Mouse (Mus musculus) intestine, embryonic 16.5 days (tissue): ENCODE measurements at regions not wholly inside any gene's neighbourhood (a gene's known extent, or its start where the extent isn't known, plus 50 kb on each side); places are given as distances from the start of the nearest gene placed in this dataset.

ENCODE experiments used
- ATAC-seq: fragments of 200-750 bp; cut with Nextera tagmentation; 2 replicates; pipeline ENCODE4 v1.8.0; 2017; ENCODE audit warnings: moderate TSS enrichment, moderate library complexity
- H3K27ac ChIP-seq: fragments of 300-500 bp; sonication (generic); 2 replicates; pipeline ENCODE4 v1.5.1; 2014; ENCODE audit warnings: mild to moderate bottlenecking, low read length
- H3K27me3 ChIP-seq: fragments of 300-500 bp; sonication (generic); replicated peaks from 2 replicates; pipeline ENCODE4 v1.6.1; 2014; ENCODE audit warnings: low read length, control low read depth, mixed read lengths; ENCODE audit not compliant: control insufficient read depth, insufficient read depth
- H3K36me3 ChIP-seq: fragments of 300-500 bp; sonication (generic); 2 replicates; pipeline ENCODE4 v1.6.1; 2014; ENCODE audit warnings: low read length, control low read depth; ENCODE audit not compliant: control insufficient read depth, insufficient read depth
- H3K4me1 ChIP-seq: fragments of 300-500 bp; sonication (generic); 2 replicates; pipeline ENCODE4 v1.6.1; 2014; ENCODE audit warnings: low read length, control low read depth, mixed read lengths; ENCODE audit not compliant: control insufficient read depth, insufficient read depth
- H3K4me2 ChIP-seq: fragments of 300-500 bp; sonication (generic); 2 replicates; pipeline ENCODE4 v1.6.1; 2014; ENCODE audit warnings: low read depth, low read length, control low read depth
- H3K4me3 ChIP-seq: fragments of 300-500 bp; sonication (generic); 2 replicates; pipeline ENCODE4 v1.5.1; 2014; ENCODE audit warnings: mild to moderate bottlenecking, low read length
- H3K9ac ChIP-seq: fragments of 300-500 bp; sonication (generic); 2 replicates; pipeline ENCODE4 v1.6.1; 2014; ENCODE audit warnings: low read depth, low read length
- H3K9me3 ChIP-seq: fragments of 300-500 bp; sonication (generic); 2 replicates; pipeline ENCODE4 v1.6.1; 2016; ENCODE audit warnings: low read length, control low read depth; ENCODE audit not compliant: control insufficient read depth
- WGBS: fragments of 180-500 bp; shearing (Covaris S2); extraction: QIAGEN DNeasy Blood & Tissue Kit; methylation state at CpG from one replicate; pipeline ENCODE4 v1.1.7; 2014; 5-methylcytosine and 5-hydroxymethylcytosine counted together

- Histone ChIP-seq H3K27ac (peak overlapping the region; percentile 83), H3K27me3 (no peaks in the 10 kb centered on the region), H3K36me3 (no peaks in the 10 kb centered on the region), H3K9me3 (no peaks in the 10 kb centered on the region), H3K4me3 (no peak overlapping the region), H3K4me1 (peaks cover 12% of the 10 kb centered on the region), H3K9ac (no peak overlapping the region; the same call in 1 of the 2 replicates), H3K4me2 (peak overlapping the region; percentile 34)
- WGBS, result 65% methylated on average over 6 of the region's 6 CpGs
- ATAC-seq, result no peak
Measured at GRCm38 (mm10) chr7:90030486-90031250, 49.9 kb upstream of the Eed start.

GRCm38 (mm10) chr7:90033086-90033485 is 52.3 kb upstream of the Eed start:
- WGBS, result 97% methylated on average over 2 of the region's 2 CpGs
- Histone ChIP-seq H3K27me3 (no peaks in the 10 kb centered on the region), H3K4me3 (no peak overlapping the region), H3K36me3 (no peaks in the 10 kb centered on the region), H3K27ac (no peak overlapping the region), H3K4me1 (peaks cover 12% of the 10 kb centered on the region), H3K9me3 (no peaks in the 10 kb centered on the region), H3K9ac (no peak overlapping the region), H3K4me2 (no peak overlapping the region)
- no peak for ATAC-seq

- H3K36me3 ChIP-seq, result no peaks in the 10 kb centered on the region
- peaks cover 10% of the 10 kb centered on the region for H3K4me1 ChIP-seq
- peak overlapping the region; percentile 35; the same call in 1 of the 2 replicates for H3K27ac ChIP-seq
- H3K4me2 ChIP-seq, result no peak overlapping the region
- no peak overlapping the region for H3K9ac ChIP-seq
- whole genome bisulfite sequencing, result 83% methylated on average over 9 of the region's 9 CpGs
- no peaks in the 10 kb centered on the region for H3K9me3 ChIP-seq
- H3K27me3 ChIP-seq, result no peaks in the 10 kb centered on the region
- no peak overlapping the region for H3K4me3 ChIP-seq
- no peak for ATAC-seq
Measured at GRCm38 (mm10) chr7:90033640-90034312, 53.0 kb upstream of the Eed start.

- no peak overlapping the region for H3K27ac ChIP-seq
Measured at GRCm38 (mm10) chr7:90034498-90034897, 53.7 kb upstream of the Eed start.

GRCm38 (mm10) chr7:90035396-90035795 is 54.6 kb upstream of the Eed start:
- 78% methylated on average over 7 of the region's 7 CpGs for WGBS
- H3K4me3 ChIP-seq, result no peak overlapping the region
- ATAC-seq, result no peak
- H3K27me3 ChIP-seq, result no peaks in the 10 kb centered on the region
- H3K27ac ChIP-seq, result no peak overlapping the region
- no peak overlapping the region for H3K4me2 ChIP-seq
- no peaks in the 10 kb centered on the region; the same call in 1 of the 2 replicates for H3K4me1 ChIP-seq
- no peaks in the 10 kb centered on the region for H3K9me3 ChIP-seq
- H3K9ac ChIP-seq, result no peak overlapping the region
- no peaks in the 10 kb centered on the region for H3K36me3 ChIP-seq

More at GRCm38 (mm10) chr7:90034498-90034897, 53.7 kb upstream of the Eed start:
- H3K4me2 ChIP-seq, result no peak overlapping the region
- WGBS, result 94% methylated on average over 3 of the region's 3 CpGs
- peaks cover 2% of the 10 kb centered on the region; the same call in 1 of the 2 replicates for H3K4me1 ChIP-seq
- no peak overlapping the region for H3K4me3 ChIP-seq
- H3K36me3 ChIP-seq, result no peaks in the 10 kb centered on the region
- no peak overlapping the region for H3K9ac ChIP-seq
- no peak for ATAC-seq
- no peaks in the 10 kb centered on the region for H3K27me3 ChIP-seq
- H3K9me3 ChIP-seq, result no peaks in the 10 kb centered on the region

- Histone ChIP-seq H3K4me1 (peaks cover 17% of the 10 kb centered on the region), H3K27me3 (no peaks in the 10 kb centered on the region), H3K27ac (no peak overlapping the region), H3K9me3 (no peaks in the 10 kb centered on the region), H3K4me2 (no peak overlapping the region), H3K9ac (no peak overlapping the region), H3K4me3 (no peak overlapping the region), H3K36me3 (no peaks in the 10 kb centered on the region)
- WGBS, result 91% methylated on average over 4 of the region's 4 CpGs
- ATAC-seq, result no peak
Measured at GRCm38 (mm10) chr7:90037736-90038135, 57.0 kb upstream of the Eed start.

GRCm38 (mm10) chr7:90039504-90039903 is 58.7 kb upstream of the Eed start:
- no peak for ATAC-seq
- H3K27ac ChIP-seq, result no peak overlapping the region
- no peak overlapping the region for H3K4me2 ChIP-seq
- no peaks in the 10 kb centered on the region for H3K27me3 ChIP-seq
- H3K9ac ChIP-seq, result no peak overlapping the region
- peaks cover 17% of the 10 kb centered on the region for H3K4me1 ChIP-seq
- no peak overlapping the region for H3K4me3 ChIP-seq
- 70% methylated on average over 9 of the region's 9 CpGs for WGBS
- H3K9me3 ChIP-seq, result no peaks in the 10 kb centered on the region
- H3K36me3 ChIP-seq, result no peaks in the 10 kb centered on the region

GRCm38 (mm10) chr7:90040581-90041340 is 60.0 kb upstream of the Eed start:
- Histone ChIP-seq H3K27me3 (no peaks in the 10 kb centered on the region), H3K27ac (peak overlapping the region; percentile 70), H3K36me3 (no peaks in the 10 kb centered on the region), H3K9me3 (no peaks in the 10 kb centered on the region), H3K4me3 (no peak overlapping the region), H3K4me2 (no peak overlapping the region), H3K4me1 (peaks cover 17% of the 10 kb centered on the region), H3K9ac (no peak overlapping the region)
- 71% methylated on average over 11 of the region's 11 CpGs for WGBS
- ATAC-seq, result no peak

- 40% methylated on average over 5 of the region's 5 CpGs for WGBS
- Histone ChIP-seq H3K4me1 (peaks cover 17% of the 10 kb centered on the region), H3K27me3 (no peaks in the 10 kb centered on the region), H3K4me2 (no peak overlapping the region), H3K9ac (no peak overlapping the region), H3K36me3 (no peaks in the 10 kb centered on the region), H3K9me3 (no peaks in the 10 kb centered on the region), H3K4me3 (no peak overlapping the region), H3K27ac (peak overlapping the region; percentile 70)
- peak; percentile 61 for ATAC-seq
Measured at GRCm38 (mm10) chr7:90041565-90042024, 60.8 kb upstream of the Eed start.
